Mouse (Mus musculus) G1E (cell line): ENCODE results near the gene Morc3.

Source experiments
- CTCF ChIP-seq: IDR thresholded peaks from 2 replicates; pipeline ENCODE4 v1.5.1; 2012; ENCODE audit warnings: low read depth, low read length, inconsistent platforms, mixed read lengths
- GATA1 ChIP-seq: IDR thresholded peaks from 2 replicates; pipeline ENCODE4 v1.6.1; 2012; ENCODE audit warnings: borderline replicate concordance, low read length, inconsistent platforms, mixed read lengths
- POLR2AphosphoS5 ChIP-seq: IDR thresholded peaks from 2 replicates; pipeline ENCODE4 v1.6.1; 2012; ENCODE audit warnings: low read depth, low read length, inconsistent platforms; ENCODE audit not compliant: insufficient replicate concordance
- TAL1 ChIP-seq: conservative IDR thresholded peaks from 2 replicates; pipeline ENCODE4 v1.6.1; 2012; ENCODE audit warnings: low read depth, low read length, inconsistent platforms, mixed read lengths

DNA sequence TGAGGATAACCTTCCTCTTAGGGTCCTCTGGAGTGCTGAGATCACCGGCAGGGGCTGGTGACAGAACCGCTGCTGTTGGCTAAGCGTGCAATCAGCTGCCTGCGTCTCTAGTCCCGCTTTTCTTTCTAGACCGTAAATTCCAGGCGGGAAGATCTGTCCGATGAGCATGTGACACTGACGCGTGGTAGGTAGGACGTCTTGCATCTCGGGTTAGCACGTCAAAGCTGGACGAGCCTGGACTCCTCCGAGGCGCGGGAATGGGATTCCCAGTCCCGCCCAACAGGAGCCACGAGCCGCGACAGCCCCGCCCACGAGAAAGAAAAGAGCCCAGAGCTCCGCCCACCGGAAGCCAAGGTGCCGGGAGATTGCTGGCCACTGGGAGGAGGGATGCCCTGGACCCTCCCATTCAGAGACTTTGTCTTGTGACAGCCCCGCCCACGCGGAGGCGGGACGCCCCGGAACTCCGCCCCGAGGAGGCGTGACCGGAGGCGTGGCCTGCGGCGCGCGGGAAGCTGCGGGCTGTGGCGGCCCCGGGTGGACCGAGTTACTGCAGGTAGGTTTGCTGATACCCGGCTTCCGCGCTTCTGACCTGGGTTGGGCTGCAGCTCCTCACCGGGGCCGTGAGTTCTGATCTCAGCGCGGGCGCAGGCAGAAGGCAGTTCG lies 51.6 kb downstream of the Morc3 start, which contains the start of gene Chaf1b:
- TF ChIP-seq GATA1 (no peak), CTCF (no peak), TAL1 (no peak), POLR2AphosphoS5 (no peak)
